Mouse (Mus musculus): ENCODE measurements around the gene Rtn2. TPM values are rescaled to one million over a fixed set of nuclear protein-coding genes. Genes with fewer than 3 reads are reported as not detected.

Rtn2 gene
- polyA plus RNA-seq, 3 experiments from 2014 or later, result not detected

DNA sequence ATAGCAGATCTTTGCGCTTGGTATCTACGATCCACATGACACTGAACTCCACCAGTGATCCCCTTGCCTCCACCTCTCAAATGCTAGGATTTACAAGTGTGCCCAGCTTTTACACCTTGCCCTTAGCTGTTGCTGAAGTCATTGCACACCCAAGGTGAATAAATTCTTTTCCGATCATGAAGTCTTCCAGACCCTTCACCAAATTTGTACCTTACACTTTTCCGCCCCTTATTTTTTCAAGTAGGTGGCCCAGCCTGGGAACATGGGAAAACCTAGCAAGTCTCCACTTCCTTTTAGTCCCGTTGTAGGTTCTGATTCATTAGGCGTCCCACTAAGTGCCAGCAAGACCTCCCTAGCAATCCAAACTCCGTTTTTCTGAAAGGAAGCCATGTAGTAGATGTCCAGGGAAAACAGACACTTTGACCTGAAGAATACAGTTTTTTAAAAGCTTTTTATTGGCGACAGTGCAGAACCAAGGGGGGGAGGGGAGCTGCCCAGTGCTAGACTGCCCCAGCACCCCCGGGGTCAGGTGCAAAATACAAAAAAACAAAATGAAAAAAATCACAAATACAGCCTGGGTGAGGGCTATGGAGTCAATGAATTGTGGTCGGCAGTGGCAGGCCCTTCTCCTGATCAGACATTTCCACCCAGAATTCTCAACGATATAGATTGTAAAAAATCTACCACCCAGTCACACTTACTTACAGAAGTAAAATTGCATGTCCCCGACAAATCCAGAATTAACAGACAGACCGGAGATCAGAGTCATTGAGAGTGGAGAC lies 20.0 kb downstream of the Rtn2 start:
- ATAC-seq, result no peak

DNA sequence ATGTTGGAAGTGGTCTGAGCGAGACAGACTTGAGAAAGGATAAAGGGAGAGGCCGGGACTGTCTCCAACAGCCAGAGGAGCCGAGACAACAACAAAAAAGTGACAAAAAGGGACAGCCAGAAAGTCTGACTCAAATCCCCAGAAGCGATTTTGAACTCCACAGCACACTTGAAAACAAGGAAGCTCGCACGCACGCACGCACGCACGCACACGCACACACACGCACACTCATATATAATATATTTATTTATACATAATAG lies 20.6 kb downstream of the Rtn2 start:
- no peak for ATAC-seq

DNA sequence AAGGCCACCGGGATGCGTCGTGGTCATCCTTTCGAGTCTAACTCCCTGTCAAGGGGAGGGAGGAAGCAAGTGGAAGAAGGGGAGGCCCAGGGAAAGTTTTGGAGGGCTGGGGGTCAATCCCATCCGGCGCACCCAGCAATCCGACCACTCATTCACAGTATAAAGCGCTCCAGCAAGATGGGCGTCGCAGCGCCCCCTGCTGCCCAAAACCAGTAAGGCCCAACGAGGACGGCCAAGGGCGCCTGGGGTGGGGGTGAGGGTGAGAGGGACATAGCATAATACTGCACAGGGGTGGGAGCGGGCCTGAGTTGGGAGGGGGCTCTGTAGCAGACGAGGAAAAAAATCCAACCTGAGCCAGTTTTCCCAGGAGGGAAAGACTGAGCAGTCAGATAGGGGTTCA lies 21.3 kb downstream of the Rtn2 start:
- ATAC-seq, result peak; percentile 27

DNA sequence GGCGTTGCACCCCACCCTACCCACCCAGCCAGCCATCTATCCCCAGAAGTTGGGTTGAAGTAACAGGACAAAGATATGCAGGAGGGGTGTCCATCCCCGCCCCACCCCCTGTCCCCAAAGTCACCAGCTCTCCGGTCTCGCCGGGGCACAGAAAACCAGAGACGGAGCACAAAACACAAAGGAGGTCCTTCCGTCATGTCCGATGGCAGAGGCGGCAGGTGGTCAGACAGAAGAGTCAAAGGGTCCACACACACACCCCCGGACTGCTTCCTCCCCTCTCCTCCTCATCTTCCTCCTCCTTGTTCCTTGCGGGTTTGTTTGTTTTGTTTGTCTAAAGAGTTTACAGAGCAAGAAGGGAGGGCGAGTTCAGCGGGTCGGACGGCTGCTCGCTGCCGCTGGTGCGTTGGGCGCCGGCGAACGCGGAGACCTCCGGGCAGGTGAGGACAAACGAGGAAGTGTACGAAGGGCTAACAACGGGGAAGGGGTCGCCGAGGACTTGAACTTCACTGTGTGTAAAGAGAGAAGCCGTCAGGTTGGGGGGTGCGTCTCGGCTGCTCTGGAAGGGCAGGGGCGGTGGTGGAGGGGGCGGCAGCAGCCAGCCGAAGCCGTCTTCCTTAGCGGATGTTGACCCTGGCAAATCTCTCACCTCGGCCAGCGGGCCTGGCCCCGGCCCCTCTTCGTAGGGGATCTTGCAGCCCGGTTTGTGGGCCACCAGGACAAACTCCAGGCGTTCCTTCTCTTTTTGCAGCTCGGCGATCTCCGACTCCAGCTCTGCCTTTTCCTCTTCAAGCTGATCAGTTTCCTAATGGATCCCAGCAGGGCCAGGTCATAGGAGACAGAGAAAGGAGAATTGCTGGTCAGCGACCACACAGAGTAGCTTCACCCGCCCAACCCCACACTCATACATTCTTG lies 22.3 kb downstream of the Rtn2 start:
- ATAC-seq, result no peak

DNA sequence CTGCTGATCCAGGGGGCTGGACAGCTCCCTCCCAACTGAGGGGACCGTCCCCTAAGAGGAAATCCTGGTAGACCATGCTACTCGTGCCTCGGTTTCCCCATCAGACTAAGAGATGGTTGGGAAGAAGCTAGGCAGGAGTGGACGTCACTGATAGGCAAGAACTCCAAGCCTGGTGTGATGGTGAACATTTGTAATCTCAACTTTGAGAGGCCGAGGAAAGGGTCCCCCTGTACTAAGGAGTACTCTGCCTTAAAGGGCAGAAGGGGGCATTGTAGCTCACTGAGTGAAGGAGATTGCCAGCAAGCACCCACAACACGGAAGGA lies 22.9 kb downstream of the Rtn2 start:
- ATAC-seq, result no peak

DNA sequence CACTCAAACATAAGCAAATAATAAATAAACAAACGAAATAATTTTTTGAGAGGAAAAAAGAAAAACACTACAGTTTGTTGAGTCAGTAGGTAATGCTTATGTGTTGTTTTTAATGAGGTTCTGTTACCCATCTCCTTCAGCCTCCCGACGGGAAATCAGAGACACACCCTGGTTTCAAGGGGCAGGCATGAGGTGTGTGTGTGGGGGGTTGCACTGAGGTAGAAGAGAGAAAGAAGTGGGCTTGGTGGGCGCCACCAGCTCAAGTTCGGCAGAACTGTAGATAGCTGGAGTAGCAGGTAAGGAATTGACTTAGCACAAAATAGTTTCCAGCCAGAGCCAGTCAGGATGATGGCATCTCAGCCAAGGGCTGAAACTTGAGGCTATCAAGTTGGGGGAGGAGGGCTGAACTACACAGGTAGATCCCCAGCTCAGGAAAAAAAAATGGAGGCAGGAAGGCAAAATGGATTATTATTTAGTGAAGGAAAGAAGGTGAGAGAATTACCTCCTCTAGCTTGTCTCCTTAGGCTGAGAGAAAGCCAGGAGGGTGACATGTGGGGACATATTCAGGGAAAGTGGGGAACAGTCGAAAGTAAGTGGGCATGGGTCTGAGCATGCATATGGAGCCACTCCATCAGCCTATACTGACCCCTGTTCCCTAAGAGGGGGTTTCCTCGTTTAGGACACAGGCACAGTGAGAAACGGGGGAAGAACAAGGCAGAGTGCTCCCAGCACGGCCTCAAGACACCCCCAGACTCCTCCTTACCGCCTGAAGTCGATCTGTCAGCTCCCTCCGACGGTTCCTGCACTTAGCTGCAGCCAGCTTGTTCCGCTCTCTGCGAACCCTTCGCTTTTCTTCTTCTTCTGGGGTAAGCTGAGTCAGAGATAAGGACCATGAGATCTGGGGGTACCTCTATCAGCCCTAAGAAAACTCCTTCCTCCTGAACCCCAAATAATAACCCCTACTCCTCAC lies 23.7 kb downstream of the Rtn2 start:
- no peak for ATAC-seq

DNA sequence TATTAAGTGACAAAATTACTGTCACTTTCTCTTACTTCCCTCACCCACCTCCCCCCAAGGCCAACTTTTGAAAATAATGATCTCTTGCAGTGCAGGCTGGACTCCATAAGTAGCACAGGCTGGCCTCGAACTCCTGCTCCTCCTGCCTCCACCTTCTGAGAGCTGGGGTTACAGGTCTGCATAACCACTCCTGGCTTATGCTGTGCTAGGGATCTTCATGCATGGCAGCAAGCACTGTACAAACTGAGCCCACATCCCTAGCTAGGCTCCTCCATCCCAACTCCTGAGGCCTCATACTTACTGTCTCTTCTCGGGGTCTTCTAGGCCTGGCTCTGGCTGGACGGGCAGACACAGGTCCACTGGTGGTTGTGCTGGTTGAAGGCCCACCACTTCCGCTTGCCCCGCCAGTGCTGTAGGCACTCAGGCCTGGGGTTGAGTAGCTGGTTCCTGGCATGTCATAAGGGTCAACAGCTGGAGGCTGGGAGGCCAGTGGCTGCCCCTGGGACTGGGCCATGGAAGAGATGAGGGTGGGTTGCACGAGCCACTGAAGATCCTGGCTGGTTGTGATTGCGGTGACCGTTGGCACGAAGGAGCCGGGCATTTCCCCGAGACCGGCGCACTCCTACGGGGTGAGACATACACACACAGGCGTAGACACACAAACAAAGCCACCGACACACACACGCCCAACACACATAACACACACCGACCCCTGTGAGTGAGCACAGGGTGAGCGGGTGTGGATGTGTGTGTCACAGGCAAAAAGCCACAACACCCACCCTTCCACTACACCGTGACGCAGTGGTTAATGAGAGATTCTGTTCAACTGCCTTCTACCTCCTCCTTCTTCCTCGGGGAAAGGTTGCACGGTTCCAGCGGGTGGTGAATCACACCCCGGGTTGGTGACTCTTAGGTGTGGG lies 24.7 kb downstream of the Rtn2 start:
- no peak for ATAC-seq

DNA sequence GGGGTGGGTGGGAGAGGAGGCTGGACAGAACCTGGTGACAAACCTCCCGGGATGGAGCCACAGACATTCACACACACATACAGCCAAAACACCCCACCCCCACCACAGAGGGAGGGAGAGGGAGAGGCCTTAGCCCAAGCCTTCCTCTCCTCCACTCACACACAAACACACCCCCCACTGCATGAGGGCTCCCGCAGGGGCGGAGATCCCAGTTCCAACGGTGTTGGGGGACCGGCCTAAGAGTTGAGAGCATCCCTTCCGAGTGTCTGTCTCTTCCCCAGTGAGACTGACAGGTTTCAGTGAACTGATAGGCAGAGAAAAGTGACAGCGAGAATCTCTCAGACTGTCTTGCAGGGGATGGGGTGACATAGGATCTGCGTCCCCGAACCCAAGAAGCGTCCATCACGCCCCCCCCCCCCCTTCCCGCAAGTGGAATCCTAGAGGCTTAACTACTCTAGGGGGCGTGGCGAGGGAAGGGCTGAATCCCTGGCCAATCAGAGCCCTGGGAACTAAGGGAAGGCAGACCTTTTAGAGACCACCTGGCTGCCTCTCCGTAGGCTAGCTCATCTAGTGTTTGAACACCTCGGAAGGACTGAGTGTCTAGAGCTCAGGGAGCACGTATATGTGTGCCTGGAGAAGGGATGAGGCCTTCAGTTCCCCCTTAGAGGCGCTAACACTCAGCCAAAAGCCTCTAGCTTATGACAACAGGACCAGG lies 25.5 kb downstream of the Rtn2 start:
- ATAC-seq, result peak; percentile 27

DNA sequence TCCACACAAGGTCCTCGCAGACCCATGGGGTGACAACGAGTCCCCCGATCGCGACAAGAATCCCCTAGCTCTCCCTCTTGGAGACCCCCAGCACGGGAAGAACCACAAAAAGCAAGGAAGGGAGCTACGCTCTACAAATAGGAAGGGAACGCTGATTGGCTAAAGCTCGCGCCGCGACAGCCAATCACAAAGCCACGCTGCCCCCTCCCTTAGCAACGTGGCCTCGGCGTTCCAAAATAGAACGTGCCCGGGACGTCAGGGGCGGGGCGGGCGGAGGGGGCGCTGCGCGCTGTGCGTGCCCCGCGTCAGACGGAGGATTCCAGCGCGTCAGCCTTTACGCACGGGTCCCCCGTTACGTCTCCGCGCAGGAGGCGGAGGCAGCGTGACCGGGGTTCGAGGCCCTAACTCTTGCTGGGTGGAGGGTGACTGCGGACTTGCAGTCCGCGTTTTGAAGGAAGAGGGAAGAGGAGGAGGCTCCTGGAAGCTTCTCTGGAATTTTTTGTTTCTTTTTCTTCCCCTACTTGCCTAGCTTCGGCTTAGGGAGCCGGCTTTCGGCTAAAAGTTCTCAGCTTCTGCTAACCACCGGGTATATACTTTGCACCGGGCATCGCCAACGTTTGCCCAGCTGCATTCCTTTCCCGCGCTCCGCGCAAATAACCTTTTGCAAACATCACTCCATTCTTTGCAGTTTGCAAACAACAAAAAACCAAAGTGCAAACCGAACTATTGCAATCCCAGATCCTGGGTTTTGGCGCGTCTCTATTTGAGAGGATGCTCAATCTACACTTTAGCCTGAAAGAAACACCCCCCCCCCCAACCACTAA lies 26.2 kb downstream of the Rtn2 start:
- ATAC-seq, result peak; percentile 70

DNA sequence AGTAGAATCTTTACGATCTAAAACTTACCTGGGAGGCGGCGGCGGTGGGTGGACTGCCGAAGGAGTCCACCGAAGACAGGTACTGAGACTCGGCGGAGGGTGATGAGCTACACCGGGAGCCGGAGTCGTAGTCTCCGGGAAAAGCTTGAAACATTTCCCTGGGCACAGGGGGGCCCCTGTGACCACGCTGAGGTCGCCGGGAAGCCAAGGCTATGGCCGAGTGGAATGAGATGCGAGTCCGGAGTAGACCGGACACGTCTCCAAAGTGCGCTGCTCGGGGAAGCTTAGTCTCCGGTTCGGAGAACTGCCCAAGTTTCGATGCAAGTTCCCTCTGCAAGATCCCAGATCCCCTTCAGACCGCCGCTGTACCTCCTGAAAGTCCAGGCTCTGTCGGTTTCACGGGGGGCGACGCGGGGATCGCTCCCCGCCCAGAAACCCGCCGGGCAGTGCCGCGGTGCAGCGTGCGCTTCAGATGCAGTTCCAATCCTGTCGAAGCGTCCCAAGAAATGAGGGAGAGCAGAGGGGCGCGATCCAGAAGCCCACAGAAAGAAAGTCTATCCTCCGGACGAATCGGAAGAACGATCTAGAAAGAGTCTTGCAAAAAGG lies 27.0 kb downstream of the Rtn2 start:
- ATAC-seq, result no peak

DNA sequence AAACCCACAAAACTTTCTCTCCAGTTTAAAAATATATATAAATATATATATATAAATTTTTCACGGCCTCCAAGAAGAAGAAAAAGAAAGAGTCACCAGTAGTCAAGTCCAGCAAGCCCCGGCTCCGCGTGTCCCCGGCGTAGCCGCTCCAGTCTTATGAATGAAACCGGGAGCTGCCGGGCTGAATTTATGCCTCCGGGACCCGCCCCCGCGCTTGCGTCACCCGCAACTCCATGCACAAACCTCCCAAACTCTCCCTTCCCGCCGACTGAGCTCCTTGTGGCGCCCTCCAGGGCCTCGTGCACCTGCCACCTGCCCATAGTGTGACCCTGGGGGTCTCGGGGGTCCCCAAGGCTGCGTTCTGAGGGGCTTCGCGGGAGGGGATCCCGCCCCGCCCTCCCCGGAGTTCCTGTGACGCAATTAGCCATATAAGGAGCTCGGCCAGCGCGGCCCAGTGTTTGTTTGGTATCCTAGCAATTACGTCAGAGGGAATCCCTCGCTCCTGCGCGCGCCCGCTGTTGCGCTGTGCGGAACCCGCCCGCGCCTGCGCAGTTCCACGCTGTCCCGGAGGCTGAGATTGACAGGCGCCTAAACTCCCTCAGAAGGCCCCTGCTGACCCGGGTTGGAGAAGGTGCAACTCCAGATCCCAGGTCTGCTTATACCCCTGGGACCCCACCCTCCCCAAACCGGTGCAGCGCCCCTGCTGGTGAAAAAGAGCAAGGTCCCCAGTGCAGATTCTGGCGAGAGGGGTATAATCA lies 27.6 kb downstream of the Rtn2 start, which contains the start of gene Fosb:
Gene Fosb (minus strand): TSS at position 168 of the 758 bp plus-strand sequence.
- peak; percentile 77 for ATAC-seq

DNA sequence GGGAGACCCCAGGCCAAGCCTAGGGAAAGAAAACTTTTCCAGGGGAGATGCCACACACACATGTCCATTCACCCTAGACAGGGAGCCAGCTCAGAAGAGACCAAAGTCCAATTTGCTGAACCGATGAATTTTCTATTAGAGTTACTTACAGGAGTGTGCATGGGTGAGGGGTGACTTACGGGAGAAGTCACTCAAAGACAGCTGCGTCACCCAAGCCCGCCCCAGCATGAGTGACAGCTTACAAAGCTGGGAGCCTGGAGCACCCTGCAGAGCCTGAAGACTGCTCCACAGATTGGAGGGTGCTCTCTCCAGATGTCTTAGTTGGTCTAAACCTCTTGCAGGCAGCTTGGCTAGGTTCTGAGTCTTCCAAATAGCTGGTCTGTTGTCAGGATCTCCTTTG lies 29.6 kb downstream of the Rtn2 start:
- ATAC-seq, result no peak

DNA sequence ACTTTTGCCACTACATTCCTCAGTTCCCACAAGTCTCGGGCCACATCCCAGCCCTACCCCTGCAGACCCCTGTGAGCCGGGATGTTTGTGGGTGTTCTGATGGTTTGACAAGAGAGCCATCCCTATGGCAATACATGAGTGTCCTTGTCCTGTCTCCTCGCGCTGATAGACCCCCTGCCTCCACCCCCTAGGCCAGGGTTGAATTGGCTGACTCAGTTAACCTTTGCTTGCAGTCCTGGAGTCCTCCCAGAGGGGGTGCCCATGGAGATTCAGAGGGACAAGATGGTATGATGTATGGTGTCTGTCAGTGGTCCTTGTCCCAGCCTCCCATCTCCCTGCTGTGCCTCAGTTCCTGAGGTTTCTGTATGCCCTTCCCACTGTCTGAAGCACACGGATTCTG lies 31.6 kb downstream of the Rtn2 start:
- ATAC-seq, result no peak

DNA sequence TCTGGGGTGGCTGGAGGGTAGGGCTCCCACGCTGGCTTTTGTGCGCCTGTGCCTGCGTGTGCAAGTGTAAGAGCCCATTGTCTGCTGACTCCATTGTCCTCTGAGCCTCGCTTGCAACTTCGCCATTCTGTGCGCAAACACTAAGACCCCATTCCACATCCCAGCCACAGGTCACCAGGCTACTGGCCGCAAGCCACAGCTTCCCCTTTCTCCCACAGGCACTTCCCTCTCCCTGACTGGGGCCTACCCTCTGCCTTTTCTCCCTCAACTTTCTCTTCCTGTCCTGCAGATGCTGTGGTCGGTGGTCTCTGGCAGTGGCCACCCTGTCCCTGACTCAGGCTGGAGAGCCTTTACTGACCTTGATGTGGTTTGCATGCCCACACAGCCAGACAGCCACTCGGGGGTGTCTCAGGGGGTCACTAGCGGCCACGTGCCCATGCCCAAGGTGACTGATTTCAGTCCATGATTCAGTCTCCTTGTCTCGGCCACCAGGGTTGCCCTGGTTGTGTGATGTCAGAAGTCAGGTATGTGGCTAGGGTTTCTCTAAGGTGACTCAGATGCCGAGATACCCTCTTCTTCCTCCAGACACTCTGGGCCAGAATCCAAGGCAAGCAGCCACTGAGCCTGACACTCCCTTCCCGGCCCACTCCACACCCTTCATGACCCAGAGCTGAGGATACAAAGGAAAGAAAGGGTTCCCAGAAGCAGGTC lies 34.2 kb downstream of the Rtn2 start:
- no peak for ATAC-seq

DNA sequence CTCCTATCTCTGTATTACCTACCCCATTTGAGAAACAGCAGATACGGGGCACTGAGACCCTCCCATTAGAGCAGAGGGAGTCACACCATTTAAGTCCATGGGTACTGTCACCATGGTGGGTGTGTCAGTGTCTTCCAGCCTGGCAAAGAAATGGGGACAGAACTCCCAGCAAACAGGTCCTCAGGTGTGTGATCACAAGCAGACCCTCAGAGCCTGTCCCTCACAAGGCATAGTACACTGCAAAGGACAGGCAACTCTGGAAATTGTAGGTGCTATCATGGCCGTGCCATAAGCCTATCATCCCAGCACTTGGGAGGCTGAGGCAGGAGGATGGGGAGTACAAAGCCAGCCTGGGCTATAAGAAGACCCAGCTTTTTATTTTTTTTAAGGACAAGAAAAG lies 35.8 kb downstream of the Rtn2 start:
- no peak for ATAC-seq

DNA sequence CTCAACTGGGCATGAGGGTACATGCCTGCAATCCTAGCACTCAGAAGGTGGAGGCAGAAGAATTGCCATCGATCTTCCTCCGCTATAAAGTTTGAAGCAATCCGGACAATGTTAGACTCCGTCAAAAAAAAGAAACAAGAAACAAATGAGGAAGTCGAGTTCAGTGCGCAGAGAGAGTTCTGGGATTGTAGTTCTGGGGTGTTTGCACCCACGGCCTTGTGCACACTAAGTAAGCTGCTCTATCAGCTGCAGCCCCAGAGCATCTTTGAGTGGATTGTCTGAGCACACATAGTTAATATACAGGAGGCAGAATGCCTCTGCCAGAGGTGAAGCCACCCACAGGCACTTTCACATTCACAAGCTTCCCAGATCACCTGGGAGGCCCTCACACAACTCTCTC lies 36.3 kb downstream of the Rtn2 start:
- ATAC-seq, result no peak

DNA sequence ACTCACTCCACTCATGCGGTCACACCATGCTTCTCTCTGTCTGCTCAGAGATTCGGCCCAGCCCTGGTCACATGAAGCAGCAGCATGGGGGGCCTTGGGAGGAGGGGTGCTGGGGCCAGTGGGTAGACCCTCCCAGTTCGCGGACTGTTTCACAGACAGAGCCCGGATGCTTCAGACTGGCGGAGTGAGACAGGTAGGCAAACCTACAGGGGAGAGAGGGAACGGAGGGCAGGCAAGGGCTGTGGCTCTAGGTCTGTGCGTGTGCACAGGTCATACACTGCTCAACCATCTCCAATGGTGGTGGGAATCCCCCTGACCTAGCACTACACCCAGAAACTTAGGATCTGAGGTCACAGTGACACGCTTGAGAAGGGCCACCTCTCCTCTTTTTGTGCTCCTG lies 37.0 kb downstream of the Rtn2 start:
- ATAC-seq, result no peak

DNA sequence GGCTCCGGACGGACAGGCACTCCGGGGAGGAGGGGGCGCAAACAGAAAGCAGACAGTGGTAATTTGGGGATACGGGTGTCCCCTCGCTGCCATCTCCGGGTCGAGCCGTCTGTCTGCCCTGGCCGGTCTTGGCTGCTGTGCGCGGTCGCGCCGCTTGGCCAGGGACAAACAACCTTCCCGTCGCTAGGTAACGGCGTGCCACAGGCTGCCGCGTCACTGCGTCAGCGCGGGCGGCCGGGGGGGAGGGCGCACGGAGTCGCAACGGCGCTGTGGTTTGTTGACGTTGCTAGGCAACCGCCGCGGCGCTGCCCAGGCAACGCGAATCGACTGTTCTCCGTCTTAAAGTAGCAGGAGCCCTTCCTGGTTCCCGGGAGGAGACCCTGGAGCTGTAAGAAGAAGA lies 37.5 kb downstream of the Rtn2 start:
- peak; percentile 88 for ATAC-seq
